Mouse (Mus musculus) mature B cell (primary cell): ENCODE results near the gene Spo11.

Source experiments
- in situ Hi-C: fragments of 300-500 bp; cut with MboI; formaldehyde crosslinking; loops from 2 replicates; pipeline ENCODE4 v1.14.3; 2019

Spo11 gene

DNA sequence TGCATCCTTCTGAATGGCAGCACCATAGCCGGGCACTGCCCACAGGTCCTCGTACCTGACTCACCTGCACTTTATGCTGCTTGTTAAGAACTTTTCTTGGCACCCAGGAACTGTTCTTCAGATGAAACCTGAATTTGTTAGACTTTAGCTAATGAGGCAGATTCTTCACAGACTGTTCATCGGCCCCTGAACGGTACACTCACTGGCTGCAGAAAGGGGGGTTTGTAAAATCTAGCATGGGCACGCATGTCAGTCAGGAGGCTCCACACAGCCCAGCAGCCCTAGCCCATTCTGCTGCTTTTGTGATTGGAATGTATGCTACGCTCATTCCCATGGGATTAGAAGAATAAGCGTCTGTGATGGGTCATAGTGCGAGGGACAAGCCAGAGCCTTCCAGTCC is 26.2 kb downstream of the Spo11 start:
- in situ Hi-C loops = loop anchor here (5.0 kb wide), 1 partner anchor 79 kb away; no protein-coding TSS in a partner anchor

DNA sequence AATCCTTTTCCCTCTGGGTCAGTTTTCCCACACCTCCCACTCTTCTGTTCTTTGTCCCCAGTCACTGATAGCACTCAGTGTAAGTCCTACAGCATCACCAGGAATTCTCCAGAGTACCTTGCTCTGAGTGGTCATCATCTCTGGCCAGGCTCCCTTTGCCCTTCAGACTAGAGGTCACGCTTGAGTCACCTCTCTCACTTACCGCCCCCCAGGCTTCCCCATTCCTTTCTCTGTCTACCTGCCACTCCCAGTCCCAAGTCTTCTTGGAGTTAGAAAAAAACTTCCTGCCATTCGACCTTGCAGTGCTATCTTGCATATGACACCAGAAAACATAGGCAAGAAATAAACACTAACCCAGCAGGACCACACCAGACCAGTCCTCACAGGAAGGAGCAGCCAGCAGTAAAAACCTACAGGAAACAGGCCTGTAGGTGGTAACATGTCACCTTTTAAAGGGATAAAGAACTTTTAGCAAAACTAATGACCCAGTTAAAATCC is 32.8 kb downstream of the Spo11 start:
- in situ Hi-C loops = no loop called here

DNA sequence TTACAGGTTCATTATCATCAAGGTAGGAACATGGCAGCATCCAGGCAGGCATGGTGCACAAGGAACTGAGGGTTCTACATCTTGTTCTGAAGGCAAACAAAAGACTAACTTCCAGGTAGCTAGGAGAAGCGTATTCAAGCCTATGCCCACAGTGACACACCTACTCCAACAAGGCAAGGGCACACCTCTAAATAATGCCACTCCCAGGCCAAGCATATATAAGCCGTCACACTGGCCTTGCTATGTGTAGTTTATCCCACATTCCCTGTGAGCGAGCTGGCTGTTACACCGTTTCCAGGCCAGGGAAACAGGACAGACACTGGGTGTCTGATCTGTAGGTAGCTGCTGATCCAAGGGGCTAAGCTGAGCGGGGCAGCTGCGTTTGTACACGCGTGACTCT is 33.9 kb downstream of the Spo11 start:
- in situ Hi-C loops = no loop called here

DNA sequence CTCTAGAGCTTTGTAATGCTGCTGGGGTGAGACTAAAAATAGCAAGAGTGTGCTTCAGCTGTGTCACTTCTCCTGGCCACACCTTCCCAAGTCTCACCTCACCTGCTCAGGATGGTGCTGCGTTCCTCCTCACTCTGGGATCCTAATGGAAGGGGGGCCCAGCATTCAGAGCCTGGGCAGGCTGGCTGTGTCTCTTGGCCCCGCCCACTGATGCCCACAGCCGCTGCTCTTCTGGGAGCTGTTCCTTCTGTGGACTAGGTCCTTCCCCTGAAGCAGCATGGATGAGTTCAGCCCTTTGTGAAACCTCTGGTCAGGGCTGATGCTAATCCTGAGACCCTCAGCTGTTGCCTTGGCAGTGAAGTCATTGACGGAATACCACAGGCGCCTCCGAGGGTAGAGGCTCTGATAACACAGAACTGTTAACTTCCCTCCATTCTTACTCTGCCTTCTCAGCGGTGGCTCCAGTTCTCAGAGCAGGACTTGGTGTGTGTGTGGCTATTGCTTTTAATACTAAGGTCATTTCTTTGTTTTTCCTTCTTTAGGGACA is 37.3 kb downstream of the Spo11 start:
- in situ Hi-C loops = no loop called here

DNA sequence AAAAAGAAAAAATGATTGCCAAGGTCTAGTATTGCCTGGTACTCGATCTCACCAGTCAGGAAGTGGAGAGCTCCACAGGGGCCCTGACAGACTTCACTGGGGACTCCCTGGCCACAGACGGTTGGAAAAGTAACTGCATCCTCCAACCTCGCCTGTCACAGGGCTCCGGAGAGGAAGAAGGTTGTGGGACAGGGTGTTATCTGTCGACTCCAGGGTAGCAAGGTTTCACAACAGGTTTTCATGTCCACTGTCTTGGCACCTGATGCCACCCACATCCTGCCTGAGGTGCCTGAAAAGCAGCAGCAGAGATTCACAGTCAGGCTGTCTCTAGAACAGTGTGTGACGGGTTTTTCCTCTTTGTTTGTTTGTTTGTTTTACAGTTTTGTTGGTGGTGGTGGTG is 40.4 kb downstream of the Spo11 start:
- in situ Hi-C loops = no loop called here

DNA sequence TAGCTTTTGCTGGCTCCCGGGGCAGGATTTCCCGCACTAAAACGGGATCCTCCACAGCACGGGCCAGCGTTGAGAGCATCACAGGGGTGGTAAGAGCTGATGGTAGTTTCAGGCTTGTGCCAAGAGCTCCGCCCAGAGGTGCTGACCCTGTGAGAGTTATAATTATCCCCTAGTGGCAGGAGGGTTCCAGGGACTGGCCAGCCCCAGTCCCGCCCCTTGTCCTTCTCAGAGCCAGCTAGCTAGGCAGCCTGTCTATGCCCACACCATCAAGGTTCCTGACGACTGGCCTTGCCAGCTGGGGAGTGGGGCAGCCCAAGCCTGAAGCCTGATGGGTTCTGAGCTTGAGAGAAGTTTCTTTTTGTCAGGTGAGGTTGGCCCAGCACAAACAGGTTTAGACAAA is 41.1 kb downstream of the Spo11 start:
- in situ Hi-C loops = no loop called here

DNA sequence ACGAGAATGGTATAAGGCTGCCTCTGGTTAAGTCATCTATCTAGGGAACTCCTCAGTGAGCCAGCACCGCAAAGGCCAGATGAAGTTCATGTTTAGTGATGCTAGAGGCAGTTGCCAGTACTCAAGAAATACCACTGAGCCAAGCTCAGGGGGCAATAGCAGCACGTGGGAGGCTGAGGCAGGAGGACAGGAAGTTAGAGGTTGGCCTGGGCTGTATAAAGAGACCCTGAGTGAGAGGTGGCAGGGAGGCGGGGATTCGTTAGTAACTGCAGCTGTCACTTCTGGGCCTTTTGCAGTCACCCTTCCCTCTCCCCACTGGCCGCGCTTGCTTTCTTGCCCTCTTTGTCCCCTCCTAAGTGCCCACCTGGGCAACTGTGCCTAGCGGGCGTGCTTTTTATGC is 41.8 kb downstream of the Spo11 start:
- in situ Hi-C loops = no loop called here

DNA sequence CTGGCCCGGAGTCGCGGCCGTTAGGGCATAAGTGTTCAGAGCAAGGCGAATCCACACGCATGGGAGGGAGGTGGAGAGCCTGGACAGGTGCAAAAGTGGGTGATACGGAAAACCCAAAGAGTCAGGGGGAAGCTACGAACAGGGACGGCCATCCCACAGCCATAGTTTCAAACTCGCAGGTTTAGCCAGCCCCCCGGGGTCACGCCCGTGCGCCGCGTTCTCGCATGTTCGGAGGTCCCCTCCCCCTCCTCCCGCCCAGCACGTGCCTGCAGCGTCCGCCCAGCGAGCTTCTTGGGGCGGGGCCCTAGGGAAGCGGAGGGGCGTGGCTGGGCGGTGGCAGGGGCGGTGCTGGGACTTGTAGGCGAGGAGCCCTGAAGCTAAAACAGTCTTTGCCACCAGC is 42.3 kb downstream of the Spo11 start:
- in situ Hi-C loops = no loop called here

DNA sequence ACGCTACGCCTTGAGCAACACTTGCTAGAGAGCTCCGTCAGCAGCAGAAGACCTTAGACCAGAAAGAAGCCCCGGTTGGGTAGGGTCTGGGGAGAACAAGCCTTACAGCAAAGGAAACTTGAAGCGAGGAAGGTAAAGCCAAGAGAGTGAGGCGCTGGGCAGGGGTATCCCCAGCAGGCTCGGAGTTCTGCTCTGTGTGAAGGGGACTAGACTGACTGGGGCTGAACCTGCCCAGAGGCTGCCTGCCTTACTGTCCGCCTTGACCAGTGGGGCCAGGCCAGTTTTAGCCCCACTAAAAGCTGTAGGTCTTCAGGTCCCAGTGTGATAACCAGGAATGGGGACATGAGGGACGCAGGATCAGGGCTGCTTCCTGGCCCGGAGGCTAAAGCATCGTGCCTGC is 42.9 kb downstream of the Spo11 start, which contains the start of gene Rbm38:
Gene Rbm38 (plus strand): TSS at position 69 of the 400 bp plus-strand sequence.
- in situ Hi-C loops = no loop called here

DNA sequence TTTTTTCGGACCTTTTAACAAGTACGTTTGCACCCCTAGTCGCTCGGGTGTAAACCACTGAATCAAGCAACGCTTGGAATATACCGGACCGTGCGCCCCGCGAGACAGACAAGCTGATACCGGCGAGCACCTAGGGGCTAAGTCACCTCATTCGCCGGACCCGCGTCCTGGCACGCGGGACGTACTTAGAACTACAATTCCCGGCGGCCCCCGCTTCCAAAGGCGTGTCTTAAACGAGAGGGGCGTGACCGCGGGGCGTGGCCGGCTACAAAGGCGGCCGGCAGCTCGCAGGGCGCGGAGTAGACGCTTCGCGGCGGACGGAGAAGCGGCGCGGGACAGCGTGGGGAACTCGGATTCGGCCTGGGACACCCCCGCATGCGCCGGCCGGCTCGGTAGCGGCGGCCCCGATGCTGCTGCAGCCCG is 44.1 kb downstream of the Spo11 start:
- in situ Hi-C loops = no loop called here

DNA sequence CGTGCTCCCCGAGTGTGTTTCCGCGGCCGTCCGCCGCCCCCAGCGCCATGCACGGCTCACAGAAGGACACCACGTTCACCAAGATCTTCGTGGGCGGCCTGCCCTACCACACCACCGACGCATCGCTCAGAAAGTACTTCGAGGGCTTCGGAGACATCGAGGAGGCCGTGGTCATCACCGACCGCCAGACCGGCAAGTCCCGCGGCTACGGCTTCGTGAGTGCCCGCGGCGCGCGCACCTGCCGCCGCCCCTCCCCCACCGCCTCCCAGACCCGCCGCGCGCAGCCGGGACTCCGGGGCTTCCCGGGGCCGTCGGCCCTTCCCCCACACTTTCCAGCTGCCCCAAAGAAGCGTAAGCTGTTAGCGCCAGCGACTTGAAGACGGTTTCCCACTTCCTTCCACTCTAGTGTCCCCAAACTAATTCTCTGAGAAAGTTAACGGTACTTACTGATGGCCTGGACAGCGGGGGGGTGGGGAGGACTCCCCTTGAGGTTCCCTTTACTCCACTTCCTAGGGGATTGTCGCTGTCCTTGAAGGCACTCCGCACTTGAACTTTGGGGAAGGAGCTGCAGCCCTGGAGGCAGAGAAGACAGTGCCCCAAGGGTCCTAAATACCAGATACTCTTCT is 44.7 kb downstream of the Spo11 start:
- in situ Hi-C loops = no loop called here

DNA sequence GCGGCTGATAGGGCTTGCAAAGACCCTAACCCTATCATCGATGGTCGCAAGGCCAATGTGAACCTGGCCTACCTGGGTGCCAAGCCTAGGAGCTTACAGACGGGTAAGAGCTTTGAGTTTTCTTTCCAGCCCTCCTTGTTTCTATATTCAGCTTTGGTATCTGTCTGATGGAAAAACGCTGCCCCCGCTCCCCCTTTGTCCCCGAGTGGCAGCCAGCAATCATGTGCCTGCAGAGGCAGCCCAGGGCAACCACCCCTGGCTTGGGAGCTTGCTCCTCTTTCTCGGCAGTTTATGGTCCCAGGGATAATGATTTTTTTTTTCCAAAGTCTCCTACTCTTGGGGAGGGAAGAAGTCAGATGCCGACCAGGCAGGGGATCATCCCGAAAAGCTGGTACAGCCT is 45.3 kb downstream of the Spo11 start:
- in situ Hi-C loops = no loop called here

DNA sequence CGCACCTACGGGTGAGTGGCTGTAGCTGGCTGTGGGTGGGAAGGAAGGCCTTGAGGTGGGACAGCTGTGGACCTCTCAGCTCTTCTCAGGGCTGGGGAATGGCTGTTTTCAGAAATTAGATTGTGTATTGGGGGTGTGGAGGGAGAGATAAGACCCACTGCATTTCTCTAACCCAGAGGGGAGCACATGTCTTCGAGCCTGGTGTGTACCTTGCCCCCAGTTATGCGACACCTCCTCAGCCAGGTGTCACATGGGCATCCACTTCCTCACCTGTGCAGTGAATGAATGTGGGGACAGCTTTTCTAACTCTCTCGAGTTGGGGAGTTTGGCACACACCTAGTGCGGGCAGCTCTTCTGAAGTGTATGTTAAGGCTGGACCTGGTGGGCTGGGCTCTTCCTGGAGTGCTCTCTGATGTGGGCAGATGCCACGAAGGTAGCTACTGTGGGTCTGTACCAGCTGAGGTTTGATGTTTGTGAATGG is 45.9 kb downstream of the Spo11 start:
- in situ Hi-C loops = no loop called here

DNA sequence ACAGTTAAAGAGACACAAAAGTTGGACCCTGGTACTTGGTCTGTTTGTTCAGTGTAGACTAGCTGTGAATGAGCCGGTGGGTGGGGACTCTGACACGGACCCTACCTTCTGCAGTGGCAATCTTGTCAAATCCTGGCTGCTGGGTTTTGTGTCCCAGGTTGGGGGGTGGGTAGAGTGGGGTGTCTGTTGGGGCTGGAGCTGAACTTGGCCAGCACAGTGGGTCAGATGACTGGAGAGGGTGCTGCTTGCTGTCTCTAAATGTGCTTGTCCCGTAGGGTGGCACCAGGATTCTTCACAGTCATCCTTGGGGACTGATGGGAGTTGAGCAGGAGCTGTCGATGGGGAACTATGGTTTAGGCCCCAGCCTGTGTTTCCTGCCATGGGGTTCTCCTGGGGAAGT is 46.5 kb downstream of the Spo11 start:
- in situ Hi-C loops = no loop called here

DNA sequence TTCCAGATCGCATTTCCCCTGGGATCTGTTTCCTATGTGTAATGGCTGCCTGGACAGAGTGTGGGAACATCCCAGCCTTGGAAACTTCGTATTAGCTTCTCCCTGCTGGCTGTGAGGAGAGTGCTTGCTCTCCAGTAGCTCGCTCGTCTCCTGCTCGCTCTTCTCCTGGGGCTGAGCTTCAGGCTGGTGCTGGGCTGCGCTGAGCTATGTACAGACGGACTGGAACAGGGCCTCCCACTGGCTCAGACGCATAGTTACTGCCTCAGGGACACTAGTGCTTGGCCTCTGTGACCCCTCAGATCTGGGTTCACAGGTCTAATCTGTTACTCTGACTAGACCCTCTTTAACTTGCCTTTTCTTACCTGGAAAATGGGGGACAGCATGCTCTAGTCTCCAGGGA is 46.9 kb downstream of the Spo11 start:
- in situ Hi-C loops = no loop called here

DNA sequence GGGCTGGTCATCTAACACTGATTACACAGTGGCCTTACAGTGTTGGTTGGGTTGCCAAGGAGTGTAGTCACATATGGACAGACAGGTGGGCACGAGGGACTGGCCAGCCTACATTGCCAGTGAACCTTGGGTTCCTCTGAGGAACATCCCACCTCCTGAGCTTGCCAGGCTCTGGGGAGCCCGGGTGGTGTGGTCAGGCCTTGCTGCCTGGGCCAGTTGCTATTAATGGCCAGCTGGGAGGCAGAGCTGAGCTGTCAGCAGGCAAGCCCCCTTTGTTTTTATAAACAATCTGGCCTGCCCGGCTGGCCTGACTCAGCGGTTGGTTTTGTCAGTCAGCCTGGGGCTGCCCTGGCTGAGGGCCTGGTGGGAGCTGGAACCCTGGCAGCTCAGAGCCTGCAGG is 47.4 kb downstream of the Spo11 start:
- in situ Hi-C loops = no loop called here

DNA sequence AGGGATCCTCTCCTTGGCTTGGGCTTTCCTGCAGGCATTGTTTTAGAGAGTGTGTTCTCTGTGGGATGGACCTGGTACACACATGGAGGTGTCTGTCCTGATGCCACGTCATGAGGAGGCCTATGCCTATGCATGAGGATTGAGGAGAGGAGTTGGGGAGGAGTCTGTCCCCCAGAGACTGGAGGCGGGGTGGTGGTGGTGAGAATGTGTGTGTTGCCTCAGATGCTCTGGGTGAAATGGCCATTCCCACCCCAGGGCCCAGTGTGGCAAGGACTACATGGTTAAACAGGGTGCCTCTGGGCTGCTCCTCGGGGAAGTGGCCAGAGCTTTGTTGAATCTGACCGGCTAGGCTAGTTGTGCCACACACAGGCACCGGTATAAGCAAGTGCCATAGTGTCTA is 48.8 kb downstream of the Spo11 start:
- in situ Hi-C loops = no loop called here

DNA sequence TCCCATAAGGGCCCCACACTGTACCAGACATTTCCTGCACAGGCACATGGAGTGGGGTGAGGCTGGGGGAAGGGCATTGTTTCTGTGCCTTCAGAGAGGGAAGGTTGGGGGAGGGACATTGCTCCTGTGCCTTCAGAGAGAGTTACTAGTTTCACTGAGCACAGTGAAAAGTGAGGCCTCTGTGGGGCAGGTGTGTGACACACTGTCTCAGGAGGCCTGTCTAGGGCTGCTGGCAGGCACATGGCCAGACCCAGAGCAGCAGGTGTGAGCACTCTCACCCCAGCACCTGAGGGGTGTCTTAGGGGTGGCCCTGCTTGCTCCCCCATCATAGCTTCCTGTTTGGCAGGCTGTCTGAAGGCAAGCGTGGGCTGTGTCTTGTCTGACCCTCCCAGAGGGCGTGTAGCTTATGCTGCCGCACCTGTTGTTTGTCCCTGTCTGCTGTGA is 49.2 kb downstream of the Spo11 start:
- in situ Hi-C loops = no loop called here

DNA sequence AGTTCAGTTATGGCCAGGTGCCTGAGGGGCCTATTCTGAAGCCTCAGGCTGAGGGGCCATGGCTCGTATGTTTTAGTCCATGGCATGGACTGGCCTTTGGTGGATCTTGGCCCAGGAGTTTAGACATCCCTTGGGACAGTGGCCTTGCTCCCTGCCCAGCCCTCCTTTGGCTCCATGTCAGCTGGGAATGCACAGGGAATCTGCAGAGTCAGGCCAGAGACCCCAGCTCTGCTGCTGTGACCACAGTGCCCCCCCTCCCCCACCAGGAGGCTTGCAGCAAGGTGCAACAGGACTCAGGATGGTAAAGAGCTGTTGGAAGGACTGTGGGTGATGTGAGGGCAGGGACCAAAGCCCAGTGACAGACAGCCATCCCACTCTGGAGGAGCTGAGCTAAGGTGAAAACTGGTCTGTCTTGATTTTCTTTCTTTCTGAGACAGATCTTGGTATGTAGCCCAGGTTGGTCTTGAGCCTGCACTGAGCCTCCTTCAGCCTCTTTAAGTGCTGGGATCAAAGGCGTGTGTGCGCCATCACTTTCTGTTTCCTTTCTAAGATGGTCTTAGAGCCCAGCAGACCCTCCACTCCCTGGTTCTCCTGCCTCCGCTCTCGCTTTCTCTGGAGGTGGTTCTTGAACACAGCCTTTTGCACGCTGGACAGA is 49.8 kb downstream of the Spo11 start:
- in situ Hi-C loops = no loop called here

DNA sequence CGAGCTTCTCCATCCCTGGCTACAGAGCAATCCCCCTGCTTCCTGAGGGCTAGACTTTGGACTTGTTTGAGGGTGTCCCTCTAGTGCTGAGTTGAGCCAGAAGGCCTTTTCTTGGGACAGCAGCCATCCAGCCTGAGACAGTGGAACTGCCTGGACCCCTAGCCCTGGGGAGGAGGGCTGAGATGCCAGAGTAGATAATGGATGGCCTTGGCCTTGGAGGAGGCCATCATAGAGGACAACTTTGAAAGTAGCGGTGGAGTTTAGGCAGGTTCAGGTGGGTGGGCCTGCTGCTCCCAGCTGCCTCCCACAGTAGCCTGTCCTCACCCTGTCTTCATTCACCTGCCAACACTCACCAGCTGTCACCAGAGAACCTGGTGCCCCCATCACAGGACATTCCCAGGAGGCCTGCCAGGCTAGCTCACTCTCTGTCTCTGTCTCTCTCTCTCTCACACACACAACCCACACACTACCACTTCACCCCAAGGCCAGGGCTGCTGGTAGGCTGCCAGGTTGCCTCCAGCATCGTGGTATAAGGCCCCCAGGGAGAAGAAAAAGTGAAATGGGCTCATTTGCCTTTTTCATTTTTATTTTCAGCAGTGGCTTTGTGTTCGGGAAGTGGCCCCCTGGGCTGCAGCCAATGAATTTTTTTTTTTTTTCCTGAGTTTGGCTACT is 50.5 kb downstream of the Spo11 start:
- in situ Hi-C loops = no loop called here

DNA sequence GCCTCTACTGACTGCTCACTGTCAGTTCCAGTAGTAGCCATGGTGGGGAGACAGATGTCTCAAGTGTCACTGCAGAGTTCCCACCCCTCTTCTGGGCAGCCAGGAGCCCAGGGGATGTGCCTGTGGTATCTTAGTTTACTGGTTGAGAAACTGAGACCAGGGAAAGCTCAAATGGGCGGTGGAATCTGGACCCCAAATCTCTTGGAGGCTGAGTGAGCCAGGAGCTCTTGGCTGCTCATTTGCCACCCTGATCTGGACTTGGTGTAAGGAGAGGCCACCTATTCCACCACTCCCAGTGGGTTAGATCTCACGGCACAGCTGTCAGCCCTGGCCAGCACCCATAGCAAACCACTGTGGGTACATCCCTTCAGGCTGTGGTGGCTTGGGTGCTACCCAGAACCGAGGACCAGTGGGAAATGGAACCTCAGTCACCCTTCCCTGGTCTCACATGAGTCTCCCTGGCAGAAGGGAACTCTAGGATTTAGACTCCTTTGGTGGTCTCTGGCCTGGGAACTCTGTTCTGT is 51.1 kb downstream of the Spo11 start:
- in situ Hi-C loops = no loop called here

DNA sequence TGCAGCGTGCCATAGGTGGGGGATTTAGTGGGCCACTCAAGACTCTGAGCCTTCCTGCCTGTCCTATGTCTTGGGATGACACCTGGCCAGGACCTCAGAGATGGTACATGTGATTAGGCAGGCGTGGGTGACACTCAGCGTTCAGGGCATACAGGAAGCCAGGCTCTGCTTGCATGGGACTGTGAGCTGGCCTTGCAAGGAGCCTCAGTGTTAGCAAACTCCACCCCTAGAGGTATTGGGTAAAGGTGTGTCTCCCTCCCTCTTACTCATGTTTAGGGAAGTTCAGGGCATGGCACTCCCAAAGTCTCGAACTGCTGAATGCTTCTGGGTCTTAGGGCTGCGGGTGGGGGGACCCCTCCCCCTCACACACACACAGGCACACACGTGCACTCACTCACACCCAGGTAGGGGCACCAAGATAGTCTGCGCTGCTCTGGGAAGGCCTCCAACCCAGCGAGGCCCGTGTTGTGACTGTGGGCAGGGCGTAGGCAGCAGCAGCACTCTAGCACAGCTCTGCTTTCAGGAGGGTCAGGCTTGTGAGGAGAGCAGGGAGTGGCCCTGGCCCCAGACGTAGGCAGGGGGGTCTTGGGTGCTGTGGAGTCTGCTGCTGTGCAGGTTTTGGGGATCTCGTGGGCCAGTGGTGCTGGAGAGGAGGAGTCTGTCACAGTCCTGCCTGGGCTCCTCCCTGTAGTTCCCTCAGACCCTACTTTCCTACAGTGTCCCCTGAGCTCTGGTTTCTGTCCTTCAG is 53.3 kb downstream of the Spo11 start:
- in situ Hi-C loops = no loop called here
